Mouse (Mus musculus) megakaryocyte, embryonic 14.5 days (primary cell): ENCODE results near the gene Mlkl.

ENCODE experiments used
- FLI1 ChIP-seq: IDR thresholded peaks from 2 replicates; pipeline ENCODE4 v1.6.1; 2012; ENCODE audit warnings: low read length, inconsistent platforms, mixed read lengths
- GATA1 ChIP-seq: IDR thresholded peaks from 3 replicates; pipeline ENCODE4 v1.6.1; 2012; ENCODE audit warnings: mixed read lengths, low read length, inconsistent platforms, borderline replicate concordance

DNA sequence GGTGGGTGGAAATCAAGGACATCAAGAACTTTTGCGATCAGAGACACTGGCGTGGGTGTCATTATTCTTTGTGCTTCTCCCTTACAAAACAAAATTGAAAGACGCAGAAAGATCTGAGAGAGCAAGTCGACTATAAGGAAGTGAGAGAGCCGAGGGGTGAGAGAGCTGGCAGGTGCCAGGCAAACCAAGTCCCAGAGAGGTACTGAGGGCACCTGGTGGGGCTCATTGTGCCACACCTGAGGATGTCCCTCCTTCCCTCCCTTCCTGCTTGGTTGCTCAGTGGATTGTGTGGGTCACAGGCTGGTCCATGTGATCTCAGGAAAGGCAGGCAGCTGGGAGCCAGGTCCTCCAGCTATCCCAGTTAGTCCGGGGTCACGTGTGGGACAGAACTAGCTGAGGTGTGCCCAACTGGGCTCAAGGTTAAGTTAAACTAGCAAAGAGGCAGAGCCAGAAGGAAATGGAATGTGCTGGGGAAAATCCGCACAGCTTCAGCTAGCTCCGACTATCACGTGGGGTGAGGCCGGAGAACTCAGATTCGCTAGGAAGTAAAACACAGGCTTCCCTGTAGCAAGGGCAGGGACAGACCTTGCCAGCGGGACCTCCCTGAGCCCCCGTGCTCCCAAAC, 28.7 kb upstream of the Mlkl start:
- TF ChIP-seq GATA1 (no peak), FLI1 (no peak)
